ENCODE assay signal across 23 mouse cellular contexts in the genomic region with DNA sequence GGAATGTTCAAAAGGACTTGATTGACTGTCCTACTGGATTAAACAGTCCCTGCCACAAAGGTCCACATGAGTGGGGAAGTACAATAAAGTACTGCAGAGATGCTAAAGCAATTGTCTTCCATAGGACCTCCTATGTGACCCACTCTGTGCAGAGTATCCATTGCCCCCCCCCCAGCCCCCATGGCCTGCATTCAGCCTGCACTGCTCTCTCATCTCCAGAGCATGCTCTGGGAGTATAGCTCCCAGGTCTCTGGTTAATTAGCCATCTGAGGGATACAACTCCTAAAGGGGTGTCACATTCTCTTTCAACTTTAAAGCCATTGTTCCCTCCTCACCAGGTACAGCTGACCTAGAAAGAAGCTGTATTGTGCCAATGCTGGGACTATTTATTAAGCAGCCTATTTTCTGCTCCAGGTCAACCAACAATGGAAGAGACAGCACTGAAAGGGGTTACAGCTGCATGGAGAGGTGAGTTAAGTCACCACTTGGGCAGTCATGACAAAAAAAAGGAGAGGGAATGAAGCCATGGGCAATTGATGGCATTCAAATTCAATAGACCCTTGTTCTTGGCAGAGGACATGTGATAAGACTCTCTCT.
A peak's percentile ranks its signal among the peaks of the same experiment; 100 is the strongest.
DNase-seq lines count a peak whose midpoint lies in the region; ATAC-seq and TF ChIP-seq lines count a peak whose summit lies in the region.
"Had no signal": no experiment of that assay in that cellular context is flagged by ENCODE, and none has a peak within 500 bp of the region (broad histone marks: within the 10 kb centered on the region; RNA-seq: fewer than 3 reads in every experiment).

No protein-coding gene starts in this region.

- no peak for TF ChIP-seq POLR2A in brain, embryonic 14.5 days (IDR thresholded peaks at IDR 0.05; ENCODE audit: borderline replicate concordance, extremely low read depth, insufficient read depth, insufficient read length, poor library complexity, severe bottlenecking)

- no peak for TF ChIP-seq CTCF in midbrain, postnatal 0 days (IDR thresholded peaks at IDR 0.05)
- no peak for TF ChIP-seq CTCF in brain, embryonic 14.5 days (IDR thresholded peaks at IDR 0.05; ENCODE audit: borderline replicate concordance, extremely low read depth, insufficient read depth, insufficient read length)

- no peaks in the 10 kb centered on the region for H3K27me3 ChIP-seq in forebrain, embryonic 15.5 days
- H3K27me3 ChIP-seq in forebrain, embryonic 12.5 days = no peaks in the 10 kb centered on the region
- no peaks in the 10 kb centered on the region for H3K27me3 ChIP-seq in midbrain, embryonic 14.5 days (ENCODE audit: control insufficient read depth, insufficient read depth, low read length)
- H3K27me3 ChIP-seq in midbrain, postnatal 0 days (ENCODE audit: insufficient read depth, low read length) = no peaks in the 10 kb centered on the region
- H3K27me3 ChIP-seq: heart, embryonic 12.5 days; heart, embryonic 15.5 days; hindbrain, embryonic 13.5 days had no signal

- ATAC-seq in forebrain, embryonic 15.5 days (replicated peaks) = peak; percentile 61; the same call in 1 of the 2 replicates
- no peak for ATAC-seq in forebrain, embryonic 12.5 days (ENCODE audit: low FRiP score)
- peak; percentile 48; the same call in 1 of the 2 replicates for ATAC-seq in midbrain, embryonic 14.5 days (ENCODE audit: low FRiP score, low TSS enrichment)
- no peak for ATAC-seq in midbrain, postnatal 0 days (ENCODE audit: low FRiP score)
- ATAC-seq in erythroid progenitor cell, adult 5-6 weeks (replicated peaks; ENCODE audit: low FRiP score, poor library complexity, severe bottlenecking) = no peak
- ATAC-seq: CD4-positive, CD25-positive, alpha-beta regulatory T cell, adult 4 months; forebrain, postnatal 0 days; intestine, postnatal 0 days had no signal

- H3K4me3 ChIP-seq in forebrain, embryonic 15.5 days = no peak overlapping the region
- H3K4me3 ChIP-seq in forebrain, embryonic 12.5 days (replicated peaks) = no peak overlapping the region
- no peak overlapping the region for H3K4me3 ChIP-seq in midbrain, embryonic 14.5 days (replicated peaks; ENCODE audit: low read depth, low read length)
- no peak overlapping the region for H3K4me3 ChIP-seq in midbrain, postnatal 0 days (ENCODE audit: low read depth, low read length)
- H3K4me3 ChIP-seq: gastrocnemius, adult 2 months; heart, embryonic 12.5 days; heart, embryonic 15.5 days; hindbrain, embryonic 10.5 days; hindbrain, embryonic 13.5 days had no signal

- no peak overlapping the region for H3K4me2 ChIP-seq in forebrain, embryonic 15.5 days (replicated peaks)
- H3K4me2 ChIP-seq in forebrain, embryonic 12.5 days = no peak overlapping the region
- H3K4me2 ChIP-seq in midbrain, embryonic 14.5 days (ENCODE audit: low read length) = no peak overlapping the region
- H3K4me2 ChIP-seq in midbrain, postnatal 0 days (ENCODE audit: low read depth, low read length, poor library complexity, severe bottlenecking) = no peak overlapping the region
- H3K4me2 ChIP-seq: heart, embryonic 12.5 days; heart, embryonic 15.5 days; hindbrain, embryonic 13.5 days had no signal

- no peaks in the 10 kb centered on the region for H3K4me1 ChIP-seq in forebrain, embryonic 15.5 days
- no peaks in the 10 kb centered on the region for H3K4me1 ChIP-seq in forebrain, embryonic 12.5 days
- H3K4me1 ChIP-seq in midbrain, embryonic 14.5 days (ENCODE audit: control insufficient read depth, insufficient read depth, low read length) = no peaks in the 10 kb centered on the region
- no peaks in the 10 kb centered on the region for H3K4me1 ChIP-seq in midbrain, postnatal 0 days (ENCODE audit: insufficient read depth, low read length)
- H3K4me1 ChIP-seq: heart, embryonic 15.5 days; hindbrain, embryonic 10.5 days; hindbrain, embryonic 13.5 days had no signal

- DNase-seq in midbrain, embryonic 14.5 days = no peak
- no peak for DNase-seq in midbrain, postnatal 0 days (ENCODE audit: low spot score)
- peak; percentile 39 for DNase-seq in brain, embryonic 14.5 days (ENCODE audit: low read depth)
- DNase-seq: adrenal gland, adult 2 months; adrenal gland, postnatal 14 days; cerebellum, adult 18-20 months; cerebellum, adult 9-10 months; cerebellum, postnatal 14 days; forebrain, postnatal 0 days; gastrocnemius, adult 2 months; gastrocnemius, postnatal 14 days; heart, adult 11 months; heart, postnatal 10 days; heart, postnatal 36 days had no signal

- no peaks in the 10 kb centered on the region for H3K9me3 ChIP-seq in forebrain, embryonic 15.5 days
- H3K9me3 ChIP-seq in forebrain, embryonic 12.5 days = no peaks in the 10 kb centered on the region
- no peaks in the 10 kb centered on the region for H3K9me3 ChIP-seq in midbrain, embryonic 14.5 days (ENCODE audit: control insufficient read depth, low read length)
- no peaks in the 10 kb centered on the region for H3K9me3 ChIP-seq in midbrain, postnatal 0 days (ENCODE audit: low read length)
- H3K9me3 ChIP-seq: heart, embryonic 12.5 days; heart, embryonic 15.5 days; hindbrain, embryonic 10.5 days; hindbrain, embryonic 13.5 days had no signal

- H3K36me3 ChIP-seq in forebrain, embryonic 15.5 days = no peaks in the 10 kb centered on the region
- H3K36me3 ChIP-seq in forebrain, embryonic 12.5 days (replicated peaks) = no peaks in the 10 kb centered on the region
- no peaks in the 10 kb centered on the region for H3K36me3 ChIP-seq in midbrain, embryonic 14.5 days (ENCODE audit: control insufficient read depth, insufficient read depth, low read length)
- no peaks in the 10 kb centered on the region for H3K36me3 ChIP-seq in midbrain, postnatal 0 days (ENCODE audit: insufficient read depth, low read length)
- H3K36me3 ChIP-seq: heart, embryonic 12.5 days; heart, embryonic 15.5 days; hindbrain, embryonic 10.5 days; hindbrain, embryonic 13.5 days had no signal

- no peak overlapping the region for H3K9ac ChIP-seq in forebrain, embryonic 15.5 days (replicated peaks)
- H3K9ac ChIP-seq in forebrain, embryonic 12.5 days = no peak overlapping the region
- no peak overlapping the region for H3K9ac ChIP-seq in midbrain, embryonic 14.5 days (replicated peaks; ENCODE audit: low read length)
- H3K9ac ChIP-seq in midbrain, postnatal 0 days (replicated peaks; ENCODE audit: low read length, poor library complexity, severe bottlenecking) = no peak overlapping the region
- H3K9ac ChIP-seq: forebrain, postnatal 0 days; heart, embryonic 12.5 days; heart, embryonic 15.5 days; hindbrain, embryonic 13.5 days had no signal

- no peak overlapping the region for H3K27ac ChIP-seq in forebrain, embryonic 15.5 days (replicated peaks)
- no peak overlapping the region for H3K27ac ChIP-seq in forebrain, embryonic 12.5 days
- no peak overlapping the region for H3K27ac ChIP-seq in midbrain, embryonic 14.5 days (replicated peaks; ENCODE audit: low read depth, low read length)
- H3K27ac ChIP-seq in midbrain, postnatal 0 days (ENCODE audit: low read depth, low read length) = no peak overlapping the region
- H3K27ac ChIP-seq: gastrocnemius, adult 2 months; heart, embryonic 15.5 days; hindbrain, embryonic 10.5 days; hindbrain, embryonic 13.5 days had no signal

Comparison
In these comparisons a context has a peak if more than half of its experiments do, and no peak if none do; other contexts are left out.
1. ATAC-seq: peak in forebrain, embryonic 15.5 days (single experiment) and midbrain, embryonic 14.5 days (single experiment); none in forebrain, embryonic 12.5 days (single experiment), midbrain, postnatal 0 days (single experiment) and erythroid progenitor cell, adult 5-6 weeks (single experiment).